Mouse (Mus musculus) macrophage (primary cell): ENCODE data around the gene Gm36028. TPM values are rescaled to one million over a fixed set of nuclear protein-coding genes. Genes with fewer than 3 reads are reported as not detected.

Experiments
- H3K27ac ChIP-seq: fragments of 350-480 bp; formaldehyde crosslinking; 2 replicates; pipeline ENCODE4 v1.9.0; 2021
- H3K36me3 ChIP-seq: fragments of 350-480 bp; formaldehyde crosslinking; 2 replicates; pipeline ENCODE4 v1.9.0; 2021; ENCODE audit errors: inconsistent target
- H3K4me3 ChIP-seq: fragments of 350-480 bp; formaldehyde crosslinking; 2 replicates; pipeline ENCODE4 v1.9.0; 2021; ENCODE audit errors: inconsistent target
- H3K79me2 ChIP-seq: fragments of 350-480 bp; formaldehyde crosslinking; 2 replicates; pipeline ENCODE4 v1.9.0; 2021; ENCODE audit errors: inconsistent target
- WGBS: methylation state at CpG from one replicate; pipeline ENCODE4 v1.1.7; 2026; ENCODE audit warnings: inconsistent platforms; ENCODE audit not compliant: missing documents; 5-methylcytosine and 5-hydroxymethylcytosine counted together
- polyA plus RNA-seq: library from polyadenylated mRNA; stranded (reverse); fragments of 250-400 nt; gene quantifications from 3 replicates; pipeline ENCODE4 v1.2.4, GENCODE M21; 2018; ENCODE audit warnings: inconsistent platforms

Gene Gm36028
- polyA plus RNA-seq, 1 experiment from 2014 or later = not detected

- Histone ChIP-seq H3K4me3 (no peak overlapping the region), H3K36me3 (no peaks in the 10 kb centered on the region), H3K27ac (no peak overlapping the region), H3K79me2 (no peaks in the 10 kb centered on the region)
- WGBS = 85% methylated on average over 10 of the region's 10 CpGs
These were observed 51.9 kb downstream of the Gm36028 start for GRCm38 (mm10) chr16:37808866-37809622.

GRCm38 (mm10) chr16:37807269-37807668 lies 53.7 kb downstream of the Gm36028 start:
- no peaks in the 10 kb centered on the region for H3K79me2 ChIP-seq
- 94% methylated on average over 8 of the region's 8 CpGs for WGBS
- H3K36me3 ChIP-seq = no peaks in the 10 kb centered on the region

GRCm38 (mm10) chr16:37805746-37806495 lies 55.0 kb downstream of the Gm36028 start:
- H3K79me2 ChIP-seq = no peaks in the 10 kb centered on the region
- H3K27ac ChIP-seq = no peak overlapping the region
- H3K4me3 ChIP-seq = no peak overlapping the region
- WGBS = 93% methylated on average over 3 of the region's 3 CpGs
- H3K36me3 ChIP-seq = no peaks in the 10 kb centered on the region

More at GRCm38 (mm10) chr16:37807269-37807668, 53.7 kb downstream of the Gm36028 start:
- no peak overlapping the region for H3K27ac ChIP-seq
- H3K4me3 ChIP-seq = no peak overlapping the region

- 95% methylated on average over 9 of the region's 9 CpGs for WGBS
- no peaks in the 10 kb centered on the region for H3K36me3 ChIP-seq
These were observed 57.5 kb downstream of the Gm36028 start for GRCm38 (mm10) chr16:37803387-37803950.

GRCm38 (mm10) chr16:37802686-37803295 lies 58.2 kb downstream of the Gm36028 start:
- H3K79me2 ChIP-seq = no peaks in the 10 kb centered on the region
- H3K4me3 ChIP-seq = no peak overlapping the region
- WGBS = 63% methylated on average over 4 of the region's 4 CpGs
- H3K36me3 ChIP-seq = no peaks in the 10 kb centered on the region
- no peak overlapping the region for H3K27ac ChIP-seq

More at GRCm38 (mm10) chr16:37803387-37803950, 57.5 kb downstream of the Gm36028 start:
- Histone ChIP-seq H3K27ac (no peak overlapping the region), H3K4me3 (no peak overlapping the region), H3K79me2 (no peaks in the 10 kb centered on the region)

GRCm38 (mm10) chr16:37801097-37801496 lies 59.8 kb downstream of the Gm36028 start:
- 30% methylated on average over 2 of the region's 2 CpGs for WGBS
- Histone ChIP-seq H3K4me3 (no peak overlapping the region), H3K36me3 (no peaks in the 10 kb centered on the region), H3K79me2 (no peaks in the 10 kb centered on the region), H3K27ac (no peak overlapping the region)

Other genes with a start within 250 kb of the Gm36028 start
- gene Ndufb4, start 206.7 kb downstream of the Gm36028 start, polyA plus RNA-seq = 19.4 to 30.2 TPM (median 23.6 TPM) in 3 replicates
- 0.13 to 0.72 TPM (median 0.71 TPM) in 3 replicates for gene Fstl1, start 84.3 kb downstream of the Gm36028 start, polyA plus RNA-seq
- 18.6 to 33.5 TPM (median 22.0 TPM) in 3 replicates for gene Lrrc58, start 7.2 kb upstream of the Gm36028 start, polyA plus RNA-seq
- gene Gpr156, start 55.4 kb upstream of the Gm36028 start, polyA plus RNA-seq = not detected in 3 replicates
- 31.4 to 45.3 TPM (median 38.2 TPM) in 3 replicates for gene Gsk3b, start 227.9 kb upstream of the Gm36028 start, polyA plus RNA-seq